Mouse (Mus musculus): ENCODE results near the gene Cd300c2. TPM values are rescaled to one million over a fixed set of nuclear protein-coding genes. Genes with fewer than 3 reads are reported as not detected.
"Not testable (repeated sequence)": the region's sequence is repeated elsewhere in the genome, so short reads cannot be mapped to it uniquely, and the experiment has no call there.

Cd300c2 gene
- total RNA-seq (2021), result 1 to 10 TPM; 1.4 TPM
- long read RNA-seq, experiment 1, partial matches to known transcripts, result 0 of 1 reads
- long read RNA-seq, experiment 1, other reads (novel, unspliced or antisense), result 0 of 1 reads
- long read RNA-seq, experiment 2, result 0 reads

- peak; percentile 14 to 26 for DNase-seq
Measured at GRCm38 (mm10) chr11:115001474-115002040, at the start of gene Cd300c2. Gene Cd300c2 (minus strand): TSS chr11:115001880.

- no peak for DNase-seq
Measured at GRCm38 (mm10) chr11:115049282-115049895, 47.7 kb upstream of the Cd300c2 start.

GRCm38 (mm10) chr11:115048259-115048658 is 46.6 kb upstream of the Cd300c2 start, which contains the start of gene Cd300ld3:
Gene Cd300ld3 (minus strand): TSS chr11:115048409.
- DNase-seq, result peak in 1 of 2 experiments; percentile 30

- DNase-seq, result not testable (repeated sequence)
Measured at GRCm38 (mm10) chr11:115037669-115038068, 36.0 kb upstream of the Cd300c2 start, which contains the start of gene Cd300ld5. Gene Cd300ld5 (minus strand): TSS chr11:115037769.

GRCm38 (mm10) chr11:115026912-115027311 is 25.2 kb upstream of the Cd300c2 start, which contains the start of gene Cd300ld4:
Gene Cd300ld4 (minus strand): TSS chr11:115027012.
- DNase-seq, result not testable (repeated sequence)

- DNase-seq, result not testable (repeated sequence)
Measured at GRCm38 (mm10) chr11:115016093-115016492, 14.4 kb upstream of the Cd300c2 start, which contains the start of gene Cd300ld2. Gene Cd300ld2 (minus strand): TSS chr11:115016193.

- peak; percentile 16 to 43 for DNase-seq
Measured at GRCm38 (mm10) chr11:115004070-115004469, 2.4 kb upstream of the Cd300c2 start.

- peak in 1 of 2 experiments; percentile 10 for DNase-seq
Measured at GRCm38 (mm10) chr11:114989793-114990192, 11.9 kb downstream of the Cd300c2 start, which contains the start of gene Cd300ld. Gene Cd300ld (minus strand): TSS chr11:114989922.

- DNase-seq, result peak in 1 of 2 experiments; percentile 25
Measured at GRCm38 (mm10) chr11:114981866-114982265, 19.8 kb downstream of the Cd300c2 start.

- DNase-seq, result no peak
Measured at GRCm38 (mm10) chr11:114972726-114973125, 29.0 kb downstream of the Cd300c2 start.

GRCm38 (mm10) chr11:114968752-114969207 is 32.9 kb downstream of the Cd300c2 start, which contains the start of gene Cd300c:
Gene Cd300c (minus strand): TSS chr11:114969157.
- peak; percentile 10 to 56 for DNase-seq

- peak; percentile 13 to 30 for DNase-seq
Measured at GRCm38 (mm10) chr11:114965182-114965828, 36.4 kb downstream of the Cd300c2 start.

- DNase-seq, result no peak
Measured at GRCm38 (mm10) chr11:114960369-114960768, 41.3 kb downstream of the Cd300c2 start.

Other genes starting within 250 kb of the Cd300c2 start
- 1 to 10 TPM in 1 of 2 experiments, under 1 TPM in 1; 0.42 to 1.3 TPM for gene Kif19a, start 236.5 kb downstream of the Cd300c2 start, total RNA-seq (2021)
- not detected for gene Btbd17, start 205.9 kb downstream of the Cd300c2 start, total RNA-seq (2021)
- not detected for gene Gpr142, start 203.0 kb downstream of the Cd300c2 start, total RNA-seq (2021)
- gene Gprc5c, start 150.7 kb downstream of the Cd300c2 start, total RNA-seq (2021), result 1 to 10 TPM; 5.1 to 7.5 TPM
- gene Cd300a, start 111.8 kb downstream of the Cd300c2 start, total RNA-seq (2021), result under 1 TPM; 0.62 to 0.98 TPM
- gene Cd300lb, start 67.5 kb downstream of the Cd300c2 start, total RNA-seq (2021), result under 1 TPM; 0.23 to 0.40 TPM
- not detected for gene Cd300c, start 32.7 kb downstream of the Cd300c2 start, total RNA-seq (2021)
- gene Cd300ld, start 12.0 kb downstream of the Cd300c2 start, total RNA-seq (2021), result 1 to 10 TPM in 1 of 2 experiments, under 1 TPM in 1; 0.95 to 1.7 TPM
- not detected for gene Cd300ld2, start 14.3 kb upstream of the Cd300c2 start, total RNA-seq (2021)
- under 1 TPM in 1 of 2 experiments, not detected in 1; 0.80 TPM for gene Cd300ld4, start 25.1 kb upstream of the Cd300c2 start, total RNA-seq (2021)
- gene Cd300ld5, start 35.9 kb upstream of the Cd300c2 start, total RNA-seq (2021), result 1 to 10 TPM; 4.8 to 5.6 TPM
- 10 to 100 TPM; 11.4 TPM for gene Cd300ld3, start 46.5 kb upstream of the Cd300c2 start, total RNA-seq (2021)
- gene Cd300e, start 60.3 kb upstream of the Cd300c2 start, total RNA-seq (2021), result under 1 TPM; 0.25 to 0.39 TPM
- gene Rab37, start 89.6 kb upstream of the Cd300c2 start, total RNA-seq (2021), result 1 to 10 TPM in 1 of 2 experiments, under 1 TPM in 1; 0.50 to 1.2 TPM
- gene Cd300lf, start 132.1 kb upstream of the Cd300c2 start, total RNA-seq (2021), result under 1 TPM in 1 of 2 experiments, not detected in 1; 0.36 TPM
- gene Slc9a3r1, start 161.5 kb upstream of the Cd300c2 start, total RNA-seq (2021), result 1 to 10 TPM; 7.7 to 9.1 TPM
- 10 to 100 TPM; 10.9 to 12.9 TPM for gene Tmem104, start 185.6 kb upstream of the Cd300c2 start, total RNA-seq (2021)
- 10 to 100 TPM; 20.7 to 25.1 TPM for gene Nat9, start 186.0 kb upstream of the Cd300c2 start, total RNA-seq (2021)